Mouse (Mus musculus): ENCODE measurements around the gene Tmem150b.

Tmem150b gene

DNA sequence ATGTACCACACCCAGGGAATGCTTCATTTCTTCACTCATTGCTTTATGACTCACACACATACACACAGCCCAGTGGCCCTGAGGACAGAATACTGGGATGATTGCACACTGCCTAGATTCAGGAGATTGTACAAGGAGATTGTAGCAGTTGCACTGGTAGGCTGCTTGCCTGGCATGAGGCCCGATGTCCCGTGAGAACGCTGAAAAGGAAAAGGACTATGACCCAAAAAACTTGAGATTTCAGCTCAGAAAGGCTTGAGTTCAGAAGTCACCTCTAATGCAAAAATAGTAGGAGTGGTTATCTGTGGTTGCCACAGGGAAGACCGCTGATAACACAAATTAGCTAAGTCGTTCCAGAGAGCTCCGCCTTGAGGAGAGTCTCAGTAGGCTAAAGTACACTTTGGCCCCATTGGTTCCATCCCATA, 7.9 kb upstream of the Tmem150b start:
- DNase-seq (ENCODE audit: low read depth in 1 of 2, low spot score in 2 of 2) = no peak

DNA sequence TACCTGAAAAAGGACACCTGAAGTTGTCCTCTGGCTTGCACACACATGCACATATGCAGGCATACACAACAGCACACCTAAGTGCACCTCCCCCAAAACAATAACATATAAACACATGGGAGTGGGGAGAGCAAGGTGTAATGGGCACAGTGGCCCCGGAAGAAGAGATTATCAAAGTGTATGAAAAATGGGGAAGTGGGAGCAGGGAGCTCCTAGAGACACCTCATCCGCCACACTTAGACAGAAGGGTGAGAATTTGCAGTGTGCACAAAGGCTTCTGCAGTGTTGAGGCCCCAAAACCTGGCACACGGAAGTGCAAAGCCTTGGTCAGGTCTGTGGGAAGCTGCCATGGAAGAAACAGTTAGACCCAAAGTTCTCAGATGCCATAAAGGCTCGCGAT, 6.0 kb upstream of the Tmem150b start:
- no peak for DNase-seq (ENCODE audit: low read depth in 1 of 2, low spot score in 2 of 2)

DNA sequence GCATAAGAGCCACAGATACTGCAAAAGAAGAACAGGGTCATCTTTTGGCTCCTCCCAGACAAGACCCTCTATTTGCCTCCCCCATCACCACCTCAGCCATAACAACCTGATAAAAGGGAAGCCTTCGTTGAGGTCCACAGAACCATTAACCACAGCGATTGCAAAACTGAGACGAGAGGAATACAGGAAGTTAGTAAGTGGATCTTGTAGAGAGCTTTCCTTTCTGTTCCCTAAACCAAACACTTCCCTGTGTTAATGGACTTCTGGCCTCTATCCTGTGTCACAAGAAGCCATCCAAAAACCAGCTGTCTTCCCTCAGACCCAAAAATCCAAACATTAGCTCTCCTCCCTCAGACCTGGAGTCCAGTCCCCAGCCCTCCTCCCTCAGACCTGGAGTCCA, 690 bp downstream of the Tmem150b start:
- peak; percentile 52 to 56 for DNase-seq (ENCODE audit: low read depth in 1 of 2, low spot score in 2 of 2)

DNA sequence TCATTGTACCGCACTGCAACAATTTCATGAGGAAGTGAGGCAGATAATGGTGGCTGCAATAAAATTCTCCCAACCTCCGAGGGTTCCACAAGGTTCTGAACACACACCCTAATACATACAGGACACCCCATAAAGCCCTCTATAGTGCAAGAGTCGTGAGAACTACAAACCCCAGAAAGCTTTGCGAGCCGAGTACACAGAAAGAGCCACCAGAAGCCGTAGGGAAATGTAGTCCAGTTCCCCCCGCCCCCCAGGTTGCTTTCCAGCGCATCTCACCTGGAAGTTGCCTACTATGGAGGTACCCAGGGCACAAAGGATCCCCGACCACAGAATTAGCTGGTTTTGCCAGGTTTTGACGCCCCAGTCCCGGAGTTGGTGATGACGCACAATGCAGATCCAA, 1.5 kb downstream of the Tmem150b start:
- DNase-seq (ENCODE audit: low read depth in 1 of 2, low spot score in 2 of 2) = peak in 1 of 2 experiments; percentile 27

DNA sequence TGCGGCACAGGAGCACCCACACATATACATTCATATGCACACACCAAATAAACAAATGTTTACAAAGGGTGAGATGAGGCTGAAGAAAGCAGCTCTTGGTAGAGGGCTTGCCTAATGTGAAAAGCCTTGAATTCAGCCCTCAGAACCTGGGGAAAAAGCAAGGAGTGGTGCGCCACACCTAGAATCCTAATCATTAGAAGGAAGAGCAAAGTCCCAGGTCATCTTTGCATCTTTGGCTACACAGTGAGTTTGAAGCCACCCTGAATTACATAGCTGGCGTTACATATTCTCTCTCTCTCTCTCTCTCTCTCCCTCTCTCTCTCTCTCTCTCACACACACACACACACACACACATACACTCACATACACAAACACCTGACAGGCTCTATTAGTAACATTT, 5.8 kb downstream of the Tmem150b start:
- no peak for DNase-seq (ENCODE audit: low read depth in 1 of 2, low spot score in 2 of 2)

DNA sequence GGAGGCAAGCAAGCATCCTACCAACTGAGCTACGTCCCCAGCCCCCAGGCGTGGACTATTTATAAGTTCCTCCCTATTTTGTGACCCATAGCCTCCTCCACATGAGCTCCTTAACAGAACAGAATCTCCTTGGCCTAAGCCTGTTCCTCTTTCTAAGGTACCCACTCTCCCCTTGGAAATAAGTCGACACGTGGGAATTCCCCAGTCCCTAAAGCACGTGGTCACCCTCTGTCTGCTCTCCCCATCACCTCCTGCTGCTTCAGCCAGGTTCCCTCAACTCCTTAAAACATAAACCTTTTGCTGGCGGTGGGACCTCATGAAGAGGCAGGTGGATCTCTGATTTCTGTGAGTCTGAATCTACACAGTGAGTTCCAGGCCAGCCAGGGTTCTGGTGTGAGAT, 8.1 kb downstream of the Tmem150b start:
- no peak for DNase-seq (ENCODE audit: low read depth in 1 of 2, low spot score in 2 of 2)

DNA sequence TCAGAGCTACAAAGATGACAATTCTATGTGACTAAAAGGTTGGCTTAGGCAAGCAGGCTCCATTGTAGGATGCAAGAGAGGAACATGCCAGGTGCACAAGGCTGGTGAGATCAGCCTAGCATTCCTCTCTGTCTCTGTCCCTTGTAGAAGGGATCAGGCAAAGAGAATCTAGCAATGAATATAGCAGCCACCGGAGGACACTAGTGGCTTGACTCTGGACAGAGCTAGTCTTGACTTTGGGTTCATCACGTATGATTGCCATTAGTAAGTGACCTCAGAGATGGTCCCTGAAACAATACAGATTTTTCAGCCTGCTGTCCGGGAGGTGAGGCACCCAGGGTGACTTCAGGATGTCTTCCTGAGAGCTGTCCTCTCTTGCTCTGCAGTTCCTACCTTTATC, 12.5 kb downstream of the Tmem150b start:
- no peak for DNase-seq (ENCODE audit: low read depth in 1 of 2, low spot score in 2 of 2)

DNA sequence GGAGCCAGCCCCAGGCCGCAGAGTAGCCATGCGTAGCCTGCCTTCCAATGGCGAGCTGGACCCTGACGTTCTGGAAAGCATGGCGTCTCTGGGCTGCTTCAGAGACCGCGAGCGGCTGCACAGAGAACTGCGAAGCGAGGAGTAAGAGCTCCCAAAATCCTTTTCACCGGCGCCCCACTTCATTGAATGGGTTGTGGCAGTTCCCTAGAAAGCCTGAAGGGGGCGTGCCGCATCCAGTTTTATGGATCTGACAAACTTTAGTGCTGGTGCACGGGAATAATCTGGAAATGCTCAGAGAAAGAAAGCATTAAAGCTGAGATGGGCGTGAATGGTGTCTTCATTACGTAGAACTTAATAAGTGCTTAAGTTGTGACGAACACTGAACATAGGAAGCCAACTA, 20.0 kb downstream of the Tmem150b start:
- peak in 1 of 2 experiments; percentile 29 for DNase-seq (ENCODE audit: low read depth in 1 of 2, low spot score in 2 of 2)

DNA sequence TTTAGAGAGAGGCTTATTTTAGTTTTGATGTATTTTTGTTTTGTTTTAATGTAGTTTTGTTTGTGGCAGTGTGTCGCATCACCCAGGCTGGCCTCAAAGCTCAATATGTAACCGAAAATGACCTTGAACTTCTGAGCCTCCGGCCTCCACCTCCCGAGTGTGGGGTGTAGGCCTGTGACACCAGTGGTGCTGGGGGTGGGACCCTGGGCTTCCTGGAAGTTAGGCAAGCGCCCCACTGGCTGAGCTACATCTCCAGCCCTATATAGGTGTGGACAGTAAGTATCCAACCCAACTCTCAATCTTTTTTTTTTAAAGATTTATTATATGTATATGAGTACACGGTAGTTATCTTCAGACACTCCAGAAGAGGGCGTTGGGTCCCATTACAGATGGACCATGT, 21.9 kb downstream of the Tmem150b start:
- no peak for DNase-seq (ENCODE audit: low read depth in 1 of 2, low spot score in 2 of 2)

DNA sequence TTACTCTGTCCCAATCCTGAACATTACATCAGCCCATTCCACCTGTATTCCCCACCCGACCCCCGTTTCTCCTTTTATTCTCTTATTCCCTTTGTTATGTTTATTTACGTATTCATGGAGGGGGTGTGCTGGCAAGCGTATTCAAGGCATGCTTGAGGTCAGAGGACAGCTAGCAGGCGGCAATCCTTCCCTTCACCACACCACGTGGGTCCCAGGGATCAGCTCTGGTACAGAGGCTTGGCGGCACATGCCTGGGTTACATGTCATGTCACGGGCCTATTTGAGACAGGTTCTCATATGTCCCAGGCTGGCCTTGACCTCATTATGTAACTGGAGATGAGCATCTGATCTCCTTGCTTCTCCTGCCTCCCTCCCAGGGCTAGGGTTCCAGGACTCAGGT, 22.7 kb downstream of the Tmem150b start:
- no peak for DNase-seq (ENCODE audit: low read depth in 1 of 2, low spot score in 2 of 2)

DNA sequence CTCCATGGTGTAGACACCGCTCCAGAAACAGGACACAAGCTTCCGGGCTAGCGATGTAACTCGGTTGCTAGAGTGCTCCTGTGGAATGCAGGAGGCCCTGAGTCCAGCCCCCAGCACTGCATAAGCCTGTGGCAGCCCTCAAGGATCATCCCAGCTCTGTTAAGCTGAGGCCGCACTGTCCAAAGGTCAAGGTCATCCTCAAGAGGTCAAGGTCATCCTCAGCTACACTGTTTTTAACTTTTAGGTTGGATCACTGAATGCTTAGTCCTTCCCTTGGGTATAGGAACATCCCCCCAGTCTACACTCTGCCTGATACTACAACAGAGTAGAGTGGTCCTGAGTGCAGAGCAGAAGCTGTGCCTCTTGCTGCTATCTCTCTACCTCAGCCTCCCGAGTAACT, 32.0 kb downstream of the Tmem150b start:
- DNase-seq (ENCODE audit: low read depth in 1 of 2, low spot score in 2 of 2) = no peak

DNA sequence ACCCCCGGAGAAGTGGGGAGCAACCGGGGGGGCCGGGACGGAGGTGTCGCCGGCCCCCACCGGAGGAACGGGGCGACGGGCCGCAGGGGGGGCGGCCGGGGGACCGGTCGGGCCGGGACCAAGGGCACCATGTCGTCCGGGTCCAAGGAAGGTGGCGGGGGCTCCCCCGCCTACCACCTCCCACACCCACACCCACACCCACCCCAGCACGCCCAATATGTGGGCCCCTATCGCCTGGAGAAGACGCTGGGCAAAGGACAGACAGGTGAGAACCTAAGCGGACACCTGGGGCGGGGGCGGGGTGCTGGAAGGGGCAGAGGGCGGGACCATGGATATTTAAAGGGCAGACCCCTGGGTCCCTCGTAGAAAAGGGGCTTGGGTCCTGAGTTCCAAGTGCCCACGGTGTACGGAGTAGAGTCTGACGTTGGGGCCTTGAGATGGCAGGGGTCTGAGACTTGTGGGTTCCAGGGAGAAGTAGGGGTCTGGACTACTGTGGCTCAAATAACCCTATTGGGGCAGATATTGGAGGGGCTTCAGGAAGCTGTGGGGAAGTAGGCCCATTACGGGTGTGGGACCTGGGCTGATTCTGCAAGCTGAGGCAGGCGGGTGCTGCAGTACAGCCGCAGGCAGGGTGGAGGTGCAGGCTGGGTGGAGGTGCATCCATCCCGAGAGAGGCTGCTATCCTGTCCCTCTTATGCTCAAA, 33.9 kb downstream of the Tmem150b start:
- DNase-seq (ENCODE audit: low read depth in 1 of 2, low spot score in 2 of 2) = no peak

DNA sequence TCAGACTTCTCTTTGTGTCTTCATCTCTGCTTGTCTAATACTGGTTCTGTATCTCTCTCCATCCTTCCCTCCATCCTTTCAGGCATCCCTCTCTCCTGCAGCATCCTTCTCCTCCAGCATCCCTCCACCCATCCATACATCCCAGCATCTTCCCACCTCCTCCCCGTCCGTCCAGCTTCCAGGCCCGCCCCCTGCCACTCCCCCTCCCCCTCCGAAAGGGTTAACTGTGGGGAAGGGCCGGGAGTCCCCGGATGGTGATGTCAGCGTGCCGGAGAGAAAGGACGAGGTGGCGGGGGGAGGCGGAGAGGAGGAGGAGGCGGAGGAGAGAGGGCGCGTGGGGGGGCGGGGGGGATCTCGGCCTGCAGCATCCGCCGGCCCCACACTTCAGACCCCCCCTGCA, 34.7 kb downstream of the Tmem150b start, which contains the start of gene Brsk1:
Gene Brsk1, plus strand, starts transcription at position 218 of the 400 bp plus-strand sequence.
- no peak for DNase-seq (ENCODE audit: low read depth in 1 of 2, low spot score in 2 of 2)

DNA sequence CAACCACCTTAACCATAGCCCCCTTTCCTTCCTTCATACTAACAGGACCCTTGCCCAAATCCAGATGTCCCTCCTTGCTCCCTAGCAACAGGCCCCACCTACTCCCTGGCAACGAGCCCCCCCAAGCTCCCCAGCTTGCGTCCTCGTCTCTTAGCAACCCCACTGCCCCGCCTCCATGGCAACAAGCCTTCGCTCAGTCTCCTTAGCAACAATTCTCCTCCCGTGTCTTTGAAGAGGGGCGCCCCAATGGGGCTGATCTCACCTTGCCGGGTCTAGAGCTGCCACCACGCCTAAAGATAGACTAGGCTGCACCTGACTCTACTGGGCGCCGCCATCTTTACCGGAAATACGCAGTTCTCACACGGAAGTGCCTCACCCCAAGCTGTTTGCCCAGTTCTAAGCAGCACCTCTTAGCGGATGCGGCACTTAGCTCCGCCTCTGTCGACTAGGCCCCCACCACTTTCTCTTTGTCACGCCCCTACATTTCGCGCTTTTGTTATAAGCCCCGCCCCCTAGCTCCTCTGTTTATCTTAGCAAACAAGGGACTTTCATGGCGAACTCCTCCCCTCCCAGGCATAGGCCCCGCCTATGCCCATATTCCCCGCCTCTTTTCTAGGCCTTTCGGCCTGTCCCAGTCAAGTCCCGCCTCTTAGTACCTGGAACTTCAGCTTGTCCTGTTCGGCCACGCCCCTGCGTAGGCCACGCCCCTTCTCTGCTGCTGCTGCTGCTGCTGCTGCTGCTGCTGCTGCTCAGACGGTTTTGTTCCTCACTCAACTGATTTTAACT, 40.2 kb downstream of the Tmem150b start, which contains the start of gene Hspbp1:
Gene Hspbp1, minus strand, starts transcription at position 437 of the 786 bp plus-strand sequence.
- DNase-seq (ENCODE audit: low read depth in 1 of 2, low spot score in 2 of 2) = peak; percentile 93 to 95

DNA sequence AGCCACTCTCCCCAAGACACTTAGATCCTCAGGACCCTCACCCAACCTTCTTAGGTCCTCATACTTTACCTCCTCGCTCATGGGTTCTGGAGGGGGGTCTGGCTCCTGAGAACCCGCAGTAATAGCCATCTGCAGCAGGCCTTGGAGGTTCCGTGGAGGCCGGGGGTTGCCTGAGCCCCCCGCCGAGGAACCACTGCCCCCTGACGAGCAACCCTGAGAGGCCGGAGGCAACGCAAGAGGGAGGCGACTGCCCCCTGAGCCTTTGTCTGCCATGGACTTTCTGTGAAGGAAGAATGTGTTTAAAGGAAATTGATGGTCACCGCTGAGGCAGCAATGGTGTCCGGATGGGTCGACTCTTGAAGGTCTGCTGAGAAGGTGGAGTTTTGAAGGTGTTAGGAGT, 40.8 kb downstream of the Tmem150b start:
- no peak for DNase-seq (ENCODE audit: low read depth in 1 of 2, low spot score in 2 of 2)

DNA sequence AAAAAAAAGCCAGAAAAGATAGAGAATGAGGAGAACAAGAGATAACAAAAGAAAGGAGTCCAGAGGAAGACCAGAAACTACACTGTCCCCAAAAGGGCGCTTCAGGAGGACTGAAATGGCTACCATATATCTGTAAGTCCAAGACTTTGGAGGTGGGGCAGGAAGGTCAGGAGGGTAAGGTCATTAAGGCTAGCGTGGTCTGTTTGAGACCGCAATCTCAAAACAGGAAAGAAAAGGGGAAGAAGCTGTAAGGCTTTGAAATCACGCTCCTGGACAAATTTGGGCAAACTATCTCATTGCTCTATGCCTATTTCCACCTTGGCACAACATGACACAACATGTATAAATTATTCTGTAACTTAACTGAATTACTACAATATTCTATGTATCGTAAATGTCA, 41.7 kb downstream of the Tmem150b start:
- no peak for DNase-seq (ENCODE audit: low read depth in 1 of 2, low spot score in 2 of 2)

DNA sequence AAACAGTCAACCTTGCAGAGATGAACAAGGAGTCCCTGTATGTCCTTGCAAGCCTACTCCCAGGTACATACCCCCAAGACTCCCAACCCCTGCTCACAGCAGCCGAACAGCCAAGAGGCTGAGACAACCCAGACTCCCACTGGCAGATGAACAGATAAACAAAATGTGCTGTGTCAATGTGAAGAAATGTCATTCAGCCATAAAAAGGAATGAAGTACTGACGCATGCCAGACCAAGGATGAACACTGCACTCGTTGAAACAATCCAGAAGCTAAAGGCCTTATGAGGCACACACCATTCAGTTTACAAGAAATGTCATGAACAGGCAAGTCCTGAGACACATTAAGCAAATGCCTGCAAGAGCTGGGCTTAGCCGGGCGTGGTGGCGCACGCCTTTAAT, 49.8 kb downstream of the Tmem150b start:
- no peak for DNase-seq (ENCODE audit: low read depth in 1 of 2, low spot score in 2 of 2)

DNA sequence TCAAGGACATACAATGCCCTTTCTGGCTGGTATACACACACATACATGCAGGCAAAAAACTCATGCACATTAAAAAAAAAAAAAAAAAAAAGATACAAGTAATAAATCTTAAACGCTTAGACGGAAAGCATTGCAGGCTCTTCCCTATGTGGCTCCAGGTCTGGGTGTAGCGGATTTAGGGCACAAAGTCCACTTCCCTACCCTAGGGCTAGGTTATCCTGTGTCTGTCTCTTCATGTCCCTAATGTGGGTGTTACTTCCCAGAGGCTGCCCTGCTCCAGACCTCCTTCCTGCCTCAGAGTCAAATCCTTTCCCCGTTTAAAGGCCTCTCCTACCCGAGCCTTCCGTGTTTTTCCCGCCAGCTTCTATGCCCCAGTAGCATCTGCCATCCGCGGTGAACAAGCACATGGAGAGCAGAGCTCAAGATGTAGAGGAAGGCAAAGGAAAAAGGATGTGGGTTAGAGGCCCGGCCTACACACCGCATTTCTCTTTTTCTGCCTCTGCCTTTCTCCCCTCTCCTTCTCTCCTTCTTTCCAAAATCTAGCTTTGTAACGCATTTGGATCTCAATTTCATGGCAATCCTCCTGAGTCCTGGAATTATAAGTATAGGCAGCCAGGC, 50.8 kb downstream of the Tmem150b start:
- DNase-seq (ENCODE audit: low read depth in 1 of 2, low spot score in 2 of 2) = no peak

DNA sequence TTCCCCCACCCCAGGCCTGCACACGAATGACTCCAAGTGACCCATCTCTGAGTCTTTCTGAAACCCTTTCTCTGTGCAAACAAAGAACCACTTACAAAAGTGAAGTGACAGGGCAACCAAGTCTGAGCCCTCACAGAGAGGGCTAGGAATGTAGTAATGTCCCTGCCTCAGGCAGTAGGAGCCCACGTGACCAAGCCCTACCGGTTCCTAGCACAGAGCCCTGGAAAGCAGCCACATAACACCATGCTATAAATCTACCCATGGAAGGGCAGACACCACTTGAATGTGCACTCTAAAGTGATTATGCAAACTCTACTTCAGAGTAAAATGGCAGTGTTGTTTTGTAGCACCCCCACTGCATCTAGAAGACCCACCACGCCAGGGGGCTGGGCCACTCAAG, 53.1 kb downstream of the Tmem150b start:
- DNase-seq (ENCODE audit: low read depth in 1 of 2, low spot score in 2 of 2) = no peak

DNA sequence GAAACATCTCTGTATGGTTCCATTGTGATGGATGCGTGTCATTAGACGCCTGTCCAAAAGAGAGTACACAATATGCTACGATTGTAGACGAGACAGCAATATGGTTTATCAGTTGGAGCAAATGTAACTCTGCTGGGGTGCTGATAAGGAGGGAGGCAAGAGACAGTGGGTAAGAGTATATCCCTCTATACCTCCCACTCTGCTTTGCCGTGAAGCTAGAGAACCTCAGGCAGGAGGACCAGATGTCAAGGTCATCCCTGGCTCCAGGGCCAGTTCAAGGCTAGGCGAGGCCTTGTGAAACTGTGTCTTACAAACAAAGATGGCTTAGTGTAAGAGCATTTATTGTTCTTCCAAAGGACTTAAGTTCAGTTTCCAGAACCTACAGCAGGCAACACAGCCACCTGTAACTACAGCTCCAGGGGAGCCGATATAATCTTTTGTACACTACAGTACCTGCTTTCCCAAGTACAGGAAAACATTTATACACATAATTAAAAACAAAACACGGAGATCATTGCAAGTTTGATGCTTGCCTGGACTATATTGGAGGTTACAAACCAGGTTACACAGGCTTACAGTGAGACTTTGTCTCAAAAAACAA, 54.3 kb downstream of the Tmem150b start:
- no peak for DNase-seq (ENCODE audit: low read depth in 1 of 2, low spot score in 2 of 2)

DNA sequence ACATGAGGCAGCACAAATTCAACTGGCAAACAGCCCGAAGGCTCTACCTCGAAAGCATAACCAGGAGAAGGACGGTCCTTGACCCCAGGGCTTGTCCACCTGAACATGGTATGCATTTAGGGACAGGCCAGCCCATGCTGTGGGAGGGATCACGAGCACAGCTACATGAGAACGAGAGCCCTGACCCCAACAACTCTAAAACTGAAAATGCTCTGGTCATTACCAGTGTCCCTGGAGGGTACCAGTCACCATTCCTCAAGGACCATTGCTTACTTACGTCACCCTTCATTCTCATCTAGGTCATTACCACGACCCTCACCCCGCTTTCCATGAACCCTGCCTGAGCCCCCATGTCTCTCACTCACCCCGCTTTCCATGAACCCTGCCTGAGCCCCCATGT, 55.9 kb downstream of the Tmem150b start:
- no peak for DNase-seq (ENCODE audit: low read depth in 1 of 2, low spot score in 2 of 2)

DNA sequence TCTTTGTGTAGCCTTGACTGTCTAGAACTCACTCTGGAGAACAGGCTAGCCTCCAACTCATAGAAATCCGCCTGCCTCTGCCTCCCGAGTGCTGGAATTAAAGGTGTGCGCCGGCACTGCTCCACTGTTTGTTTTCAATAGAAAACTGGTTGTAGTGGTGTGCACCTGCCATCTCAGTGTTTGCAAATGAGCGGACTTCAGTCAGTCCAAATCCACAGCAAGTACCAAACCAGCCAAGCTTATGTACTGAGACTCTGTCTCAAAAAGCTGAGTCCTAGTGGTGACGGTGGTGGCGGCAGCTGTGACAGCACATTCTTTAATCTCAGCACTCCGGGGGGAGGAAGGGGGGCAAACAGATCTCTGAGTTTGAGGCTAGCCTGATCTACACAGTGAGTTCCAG, 56.5 kb downstream of the Tmem150b start:
- no peak for DNase-seq (ENCODE audit: low read depth in 1 of 2, low spot score in 2 of 2)
